In genomic region chr5:130143977-130144333, GRCm38 (mm10) we compare ENCODE assay signal across 7 mouse cellular contexts. TPM values are rescaled to one million over a fixed set of nuclear protein-coding genes. Genes with fewer than 3 reads are reported as not detected.
DNase-seq lines count a peak whose midpoint lies in the region; ATAC-seq and TF ChIP-seq lines count a peak whose summit lies in the region.

No protein-coding gene starts in this region.

- H3K27ac ChIP-seq in embryonic facial prominence, embryonic 11.5 days (replicated peaks; ENCODE audit: low read depth, low read length): 0 out of 2 replicates have a peak overlapping the region, but pooled peaks have one; percentile 3
- H3K27ac ChIP-seq in heart, adult 2 months: peak overlapping the region; percentile 81
- 0 out of 2 replicates have a peak overlapping the region, but pooled peaks have one; percentile 10 for H3K27ac ChIP-seq in liver, adult 2 months (replicated peaks; ENCODE audit: insufficient read depth, low read depth, low read length)
- H3K27ac ChIP-seq in midbrain, postnatal 0 days (ENCODE audit: low read depth, low read length): peak overlapping the region; percentile 90

- intact Hi-C loops in heart, adult 2 months (cut with DNase I): loop anchor here (2.0 to 10.0 kb wide), 3 partner anchors 27 to 209 kb away; partner anchors contain the start of gene Rabgef1

- peak overlapping the region; percentile 94 for H3K4me2 ChIP-seq in embryonic facial prominence, embryonic 11.5 days (ENCODE audit: low read depth, low read length)
- peak overlapping the region; percentile 71 for H3K4me2 ChIP-seq in midbrain, postnatal 0 days (ENCODE audit: low read depth, low read length, poor library complexity, severe bottlenecking)

- peak overlapping the region; percentile 47 for H3K9ac ChIP-seq in embryonic facial prominence, embryonic 11.5 days (replicated peaks; ENCODE audit: low read length)
- H3K9ac ChIP-seq in heart, adult 2 months (ENCODE audit: low read depth, low read length): peak overlapping the region; percentile 51
- 0 out of 2 replicates have a peak overlapping the region, but pooled peaks have one; percentile 7 for H3K9ac ChIP-seq in liver, adult 2 months (ENCODE audit: low read depth, low read length)
- 0 out of 2 replicates have a peak overlapping the region, but pooled peaks have one; percentile 36 for H3K9ac ChIP-seq in midbrain, postnatal 0 days (replicated peaks; ENCODE audit: low read length, poor library complexity, severe bottlenecking)

- TF ChIP-seq POLR2A in heart, adult 2 months (IDR thresholded peaks at IDR 0.05; ENCODE audit: insufficient read depth, low read depth, low read length): no peak
- TF ChIP-seq POLR2A in liver, adult 2 months (IDR thresholded peaks at IDR 0.05; ENCODE audit: extremely low read depth, insufficient read depth, low read length): no peak

- H3K4me3 ChIP-seq in embryonic facial prominence, embryonic 11.5 days (ENCODE audit: low read depth, low read length): peak overlapping the region; percentile 59
- peak overlapping the region; percentile 70 for H3K4me3 ChIP-seq in heart, adult 2 months
- peak overlapping the region; percentile 57 for H3K4me3 ChIP-seq in liver, adult 2 months (ENCODE audit: insufficient read depth, low read depth, low read length)
- peak overlapping the region; percentile 74 for H3K4me3 ChIP-seq in midbrain, postnatal 0 days (ENCODE audit: low read depth, low read length)

- TF ChIP-seq EP300 in heart, adult 2 months (IDR thresholded peaks at IDR 0.05; ENCODE audit: insufficient read depth, low read depth, low read length): 0 out of 2 replicates have a peak, but pooled peaks have one; percentile 9

- H3K36me3 ChIP-seq in embryonic facial prominence, embryonic 11.5 days (replicated peaks; ENCODE audit: control insufficient read depth, insufficient read depth, low read depth, low read length): no peaks in the 10 kb centered on the region
- H3K36me3 ChIP-seq in heart, adult 2 months (ENCODE audit: control insufficient read depth, insufficient read depth, low read length): no peaks in the 10 kb centered on the region
- no peaks in the 10 kb centered on the region for H3K36me3 ChIP-seq in liver, adult 2 months (ENCODE audit: control insufficient read depth, insufficient read depth, low read length)
- no peaks in the 10 kb centered on the region for H3K36me3 ChIP-seq in midbrain, postnatal 0 days (ENCODE audit: insufficient read depth, low read length)

- 5% methylated on average over 20 of the region's 20 CpGs for WGBS in embryonic facial prominence, embryonic 11.5 days
- WGBS in heart, adult 2 months: 2% methylated on average over 20 of the region's 20 CpGs
- 15% methylated on average over 20 of the region's 20 CpGs for WGBS in liver, adult 2 months
- WGBS in midbrain, postnatal 0 days: 2% methylated on average over 20 of the region's 20 CpGs

- DNase-seq in adrenal gland, postnatal 4 days (ENCODE audit: low spot score in 2 of 2): peak; percentile 54 to 65
- DNase-seq in embryonic facial prominence, embryonic 11.5 days (ENCODE audit: low spot score): peak; percentile 68
- peak; percentile 76 to 82 for DNase-seq in heart, adult 2 months
- peak; percentile 69 for DNase-seq in kidney, adult 9 months
- no peak for DNase-seq in liver, adult 2 months (ENCODE audit: extremely low read depth, low read depth, low spot score)
- peak; percentile 93 for DNase-seq in midbrain, postnatal 0 days (ENCODE audit: low spot score)
- DNase-seq in spleen, postnatal 36 days (ENCODE audit: low spot score in 2 of 2): peak; percentile 69 to 81

- H3K4me1 ChIP-seq in embryonic facial prominence, embryonic 11.5 days (ENCODE audit: control insufficient read depth, insufficient read depth, low read length): 0 out of 2 replicates have a peak, but pooled peaks cover 2% of the 10 kb centered on the region
- H3K4me1 ChIP-seq in heart, adult 2 months (ENCODE audit: control insufficient read depth, insufficient read depth, low read length): peaks cover 4% of the 10 kb centered on the region
- H3K4me1 ChIP-seq in liver, adult 2 months (ENCODE audit: control insufficient read depth, insufficient read depth, low read length): peaks cover 7% of the 10 kb centered on the region; the same call in 1 of the 2 replicates
- no peaks in the 10 kb centered on the region; the same call in 1 of the 2 replicates for H3K4me1 ChIP-seq in midbrain, postnatal 0 days (ENCODE audit: insufficient read depth, low read length)

- TF ChIP-seq CTCF in heart, adult 2 months (IDR thresholded peaks at IDR 0.05): no peak
- no peak for TF ChIP-seq CTCF in liver, adult 2 months (IDR thresholded peaks at IDR 0.05; ENCODE audit: low read depth, low read length)
- TF ChIP-seq CTCF in midbrain, postnatal 0 days (IDR thresholded peaks at IDR 0.05): no peak; the same call in 1 of the 2 replicates

- no peaks in the 10 kb centered on the region for H3K27me3 ChIP-seq in embryonic facial prominence, embryonic 11.5 days (ENCODE audit: control insufficient read depth, insufficient read depth, low read length)
- no peaks in the 10 kb centered on the region for H3K27me3 ChIP-seq in heart, adult 2 months (ENCODE audit: control insufficient read depth, insufficient read depth, low read length)
- H3K27me3 ChIP-seq in liver, adult 2 months (ENCODE audit: control insufficient read depth, insufficient read depth, low read length): no peaks in the 10 kb centered on the region
- H3K27me3 ChIP-seq in midbrain, postnatal 0 days (ENCODE audit: insufficient read depth, low read length): no peaks in the 10 kb centered on the region

- H3K79me2 ChIP-seq in heart, adult 2 months (replicated peaks; ENCODE audit: control insufficient read depth, insufficient read depth, low read length): no peaks in the 10 kb centered on the region
- no peaks in the 10 kb centered on the region; the same call in 1 of the 2 replicates for H3K79me2 ChIP-seq in liver, adult 2 months (ENCODE audit: control insufficient read depth, insufficient read depth, low read length)

- peak; percentile 50 for ATAC-seq in embryonic facial prominence, embryonic 11.5 days (replicated peaks; ENCODE audit: insufficient number of reproducible peaks, low FRiP score, low TSS enrichment, low read depth)
- peak; percentile 78 for ATAC-seq in midbrain, postnatal 0 days (ENCODE audit: low FRiP score)

- H3K9me3 ChIP-seq in embryonic facial prominence, embryonic 11.5 days (replicated peaks; ENCODE audit: control insufficient read depth, low read length): no peaks in the 10 kb centered on the region
- no peaks in the 10 kb centered on the region for H3K9me3 ChIP-seq in midbrain, postnatal 0 days (ENCODE audit: low read length)

RNA-seq across cellular contexts. Expression of gene Kctd7, which starts 0.7 kb away (rescaled TPM):
- total RNA-seq in adrenal gland, postnatal 4 days (2021): 1 to 10 TPM; 7.8 to 9.4 TPM
- 4.9 and 5.0 TPM in 2 replicates for polyA plus RNA-seq in embryonic facial prominence, embryonic 11.5 days (2014; fragmentation: Nextera tagmentation; extraction: Ambion mirVana)
- 1 to 10 TPM; 1.5 to 3.7 TPM for total RNA-seq in heart, adult 2 months (2021)
- 2.5 and 3.1 TPM in 2 replicates for polyA plus RNA-seq in heart, adult 2 months (2012; rRNA removed)
- total RNA-seq in liver, adult 2 months (2014; rRNA removed): 2.0 and 2.8 TPM in 2 replicates
- 3.6 and 4.0 TPM in 2 replicates for polyA plus RNA-seq in liver, adult 2 months (2012; rRNA removed)
- total RNA-seq in midbrain, postnatal 0 days (2014; rRNA removed): 19.5 and 22.3 TPM in 2 replicates
- polyA plus RNA-seq in midbrain, postnatal 0 days (2015; fragmentation: Nextera tagmentation; extraction: Ambion mirVana): 12.2 and 14.3 TPM in 2 replicates

RNA-seq across cellular contexts. Expression of gene Rabgef1, which starts 27.6 kb away (rescaled TPM):
- 10 to 100 TPM; 36.5 to 43.2 TPM for total RNA-seq in adrenal gland, postnatal 4 days (2021)
- polyA plus RNA-seq in embryonic facial prominence, embryonic 11.5 days (2014; fragmentation: Nextera tagmentation; extraction: Ambion mirVana): 23.6 and 25.1 TPM in 2 replicates
- 10 to 100 TPM; 19.6 to 25.5 TPM for total RNA-seq in heart, adult 2 months (2021)
- 15.2 and 15.6 TPM in 2 replicates for polyA plus RNA-seq in heart, adult 2 months (2012; rRNA removed)
- total RNA-seq in liver, adult 2 months (2014; rRNA removed): 11.4 and 13.1 TPM in 2 replicates
- polyA plus RNA-seq in liver, adult 2 months (2012; rRNA removed): 8.3 and 11.8 TPM in 2 replicates
- 15.5 and 24.2 TPM in 2 replicates for total RNA-seq in midbrain, postnatal 0 days (2014; rRNA removed)
- 31.3 and 34.1 TPM in 2 replicates for polyA plus RNA-seq in midbrain, postnatal 0 days (2015; fragmentation: Nextera tagmentation; extraction: Ambion mirVana)

Comparison
In these comparisons a context has a peak if more than half of its experiments do, and no peak if none do; other contexts are left out.
1. H3K27ac ChIP-seq: peak in every context shown above with its lines; median percentile 90 in midbrain, postnatal 0 days; 81 in heart, adult 2 months; 10 in liver, adult 2 months; 3 in embryonic facial prominence, embryonic 11.5 days.